Mouse (Mus musculus) layer of hippocampus, adult 2 months (tissue): Measurements from ENCODE around the gene Pecam1. TPM values are rescaled to one million over a fixed set of nuclear protein-coding genes. Genes with fewer than 3 reads are reported as not detected.
"Not testable (repeated sequence)": the region's sequence is repeated elsewhere in the genome, so short reads cannot be mapped to it uniquely, and the experiment has no call there.

Source experiments
- DNase-seq, 2 experiments: peaks; one replicate each; pipeline ENCODE4 v3.0.0; 2022; ENCODE audit warnings: low spot score in 2 of 2
- H3K27ac ChIP-seq: fragments of 200-600 bp; 2 replicates; pipeline ENCODE4 v1.8.1; 2022
- H3K4me3 ChIP-seq: fragments of 200-600 bp; 2 replicates; pipeline ENCODE4 v1.8.1; 2022; ENCODE audit warnings: mild to moderate bottlenecking
- CTCF ChIP-seq: fragments of 200-600 bp; conservative IDR thresholded peaks from 2 replicates; pipeline ENCODE4 v1.8.1; 2022; ENCODE audit warnings: antibody characterized with exemption, mild to moderate bottlenecking, moderate library complexity
- total RNA-seq, 2 experiments: library from RNA; stranded (reverse); gene quantifications; 2 replicates each; pipeline ENCODE4 v1.2.3; 2021

Gene Pecam1
- total RNA-seq, 2 experiments from 2014 or later = 15.9 to 20.4 TPM

GRCm38 (mm10) chr11:106635946-106636345 is 114.5 kb downstream of the Pecam1 start:
- Histone ChIP-seq H3K4me3 (no peak overlapping the region), H3K27ac (no peak overlapping the region)
- no peak for DNase-seq
- TF ChIP-seq CTCF = no peak

- H3K4me3 ChIP-seq, H3K27ac ChIP-seq, DNase-seq: not testable (repeated sequence)
These were observed 116.3 kb downstream of the Pecam1 start for GRCm38 (mm10) chr11:106634175-106634574.

- Histone ChIP-seq H3K4me3 (no peak overlapping the region), H3K27ac (no peak overlapping the region)
- no peak for TF ChIP-seq CTCF
- no peak for DNase-seq
These were observed 117.0 kb downstream of the Pecam1 start for GRCm38 (mm10) chr11:106633456-106633855.

GRCm38 (mm10) chr11:106627692-106628091 is 122.7 kb downstream of the Pecam1 start:
- TF ChIP-seq CTCF = peak; percentile 90
- no peak overlapping the region for H3K27ac ChIP-seq
- DNase-seq = peak; percentile 61 to 81
- H3K4me3 ChIP-seq = no peak overlapping the region

GRCm38 (mm10) chr11:106625577-106625976 is 124.9 kb downstream of the Pecam1 start:
- no peak overlapping the region for H3K4me3 ChIP-seq
- H3K27ac ChIP-seq = no peak overlapping the region
- DNase-seq = no peak
- TF ChIP-seq CTCF = no peak

GRCm38 (mm10) chr11:106623629-106624028 is 126.8 kb downstream of the Pecam1 start:
- DNase-seq = no peak
- TF ChIP-seq CTCF = no peak
- Histone ChIP-seq H3K4me3 (no peak overlapping the region), H3K27ac (no peak overlapping the region)

- no peak overlapping the region for H3K4me3 ChIP-seq
- no peak overlapping the region for H3K27ac ChIP-seq
- no peak for TF ChIP-seq CTCF
- no peak for DNase-seq
These were observed 128.4 kb downstream of the Pecam1 start for GRCm38 (mm10) chr11:106622056-106622455.

- H3K4me3 ChIP-seq, H3K27ac ChIP-seq, DNase-seq: not testable (repeated sequence)
These were observed 131.7 kb downstream of the Pecam1 start for GRCm38 (mm10) chr11:106618768-106619167.

- TF ChIP-seq CTCF = no peak
- peak overlapping the region; percentile 72; the same call in 1 of the 2 replicates for H3K27ac ChIP-seq
- no peak for DNase-seq
These were observed 132.4 kb downstream of the Pecam1 start for GRCm38 (mm10) chr11:106617821-106618580.

GRCm38 (mm10) chr11:106615561-106615960 is 134.9 kb downstream of the Pecam1 start:
- H3K27ac ChIP-seq = peak overlapping the region; percentile 46; the same call in 1 of the 2 replicates
- H3K4me3 ChIP-seq = no peak overlapping the region
- TF ChIP-seq CTCF = no peak
- DNase-seq = no peak

More at GRCm38 (mm10) chr11:106617821-106618580, 132.4 kb downstream of the Pecam1 start:
- H3K4me3 ChIP-seq = no peak overlapping the region

- TF ChIP-seq CTCF = no peak
- H3K27ac ChIP-seq = peak overlapping the region; percentile 53
- H3K4me3 ChIP-seq = no peak overlapping the region
- no peak for DNase-seq
These were observed 136.1 kb downstream of the Pecam1 start for GRCm38 (mm10) chr11:106614339-106614645.

- Histone ChIP-seq H3K27ac (peak overlapping the region; percentile 91), H3K4me3 (peak overlapping the region; percentile 99)
- no peak for DNase-seq
- peak; percentile 68 for TF ChIP-seq CTCF
These were observed 136.6 kb downstream of the Pecam1 start for GRCm38 (mm10) chr11:106613638-106614338.

- H3K27ac ChIP-seq = peak within 1 kb of the TSS; percentile 98
- DNase-seq = peak; percentile 96
- peak; percentile 24 for TF ChIP-seq CTCF
- peak within 1 kb of the TSS; percentile 99 for H3K4me3 ChIP-seq
These were observed 137.3 kb downstream of the Pecam1 start, which contains the start of gene Tex2 for GRCm38 (mm10) chr11:106612961-106613637. Gene Tex2 (minus strand): TSS chr11:106613423.
